Mouse (Mus musculus): ENCODE measurements around the gene Zfp710.
"Not testable (repeated sequence)": the region's sequence is repeated elsewhere in the genome, so short reads cannot be mapped to it uniquely, and the experiment has no call there.

Gene Zfp710

DNA sequence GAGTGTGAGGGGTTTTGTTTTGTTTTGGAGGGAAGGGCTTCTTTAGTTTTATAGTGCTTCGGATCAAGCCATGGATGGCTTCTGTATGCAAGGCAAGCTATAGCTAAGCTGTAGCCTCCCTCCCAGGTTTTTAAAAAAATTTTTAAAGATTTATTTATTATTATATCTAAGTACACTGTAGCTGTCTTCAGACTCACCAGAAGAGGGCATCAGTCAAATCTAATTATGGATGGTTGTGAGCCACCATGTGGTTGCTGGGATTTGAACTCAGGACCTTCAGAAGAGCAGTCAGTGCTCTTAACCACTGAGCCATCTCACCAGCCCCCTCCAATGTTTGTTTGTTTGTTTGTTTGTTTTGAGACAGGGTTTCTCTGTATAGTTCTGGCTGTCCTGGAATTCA, 25.8 kb downstream of the Zfp710 start:
- in situ Hi-C loops (cut with MboI; ENCODE audit: low pct_unique_long_range_greater_than_20kb in 1 of 2, low sequenced_read_pairs in 2 of 2, unreplicated experiment in 1 of 2), result not testable (repeated sequence)

- in situ Hi-C loops (cut with MboI; ENCODE audit: low pct_unique_long_range_greater_than_20kb in 1 of 2, low sequenced_read_pairs in 2 of 2, unreplicated experiment in 1 of 2), result no loop called here
Observed at GRCm38 (mm10) chr7:80051835-80052234, 27.2 kb downstream of the Zfp710 start.

DNA sequence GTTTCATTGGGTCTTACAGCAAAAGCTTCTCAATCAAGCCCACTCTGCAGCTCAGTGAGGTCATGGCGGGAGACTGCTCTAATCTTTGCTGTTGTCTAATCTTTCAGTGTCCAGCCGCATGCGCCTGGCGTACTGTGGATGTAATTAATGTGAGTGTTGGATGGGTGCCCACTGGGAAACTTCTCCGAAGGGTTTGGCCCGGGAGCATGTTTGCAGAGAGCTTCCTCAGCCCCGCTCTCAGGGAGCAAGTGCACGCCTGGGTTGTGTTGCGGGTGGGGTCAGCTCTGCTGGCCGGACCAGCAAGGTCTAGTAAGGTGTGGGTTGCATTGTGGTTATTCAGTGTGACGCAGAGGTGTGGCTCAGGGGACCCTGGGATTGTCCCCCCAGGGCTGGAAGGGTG, 27.6 kb downstream of the Zfp710 start:
- in situ Hi-C loops (cut with MboI; ENCODE audit: low pct_unique_long_range_greater_than_20kb in 1 of 2, low sequenced_read_pairs in 2 of 2, unreplicated experiment in 1 of 2), result no loop called here

DNA sequence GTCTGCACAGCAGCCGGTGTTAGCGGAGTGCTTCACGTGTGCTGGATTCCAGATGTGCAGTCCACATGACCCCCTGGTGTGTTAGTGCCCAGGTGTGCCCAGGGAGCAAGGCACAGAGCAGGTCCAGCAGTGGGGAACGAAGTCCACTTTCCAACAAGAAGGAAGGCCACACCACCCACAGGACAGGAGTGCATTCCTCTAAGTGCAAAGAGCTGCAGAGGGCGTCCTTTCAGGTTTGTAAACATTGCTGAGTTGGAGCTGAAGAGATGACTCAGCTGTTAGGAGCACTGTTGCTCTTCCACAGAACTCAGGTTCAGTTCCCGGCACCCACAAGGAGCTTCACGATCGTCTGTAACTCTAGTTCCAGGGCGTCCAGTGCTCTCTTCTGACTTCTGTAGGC, 28.5 kb downstream of the Zfp710 start:
- in situ Hi-C loops (cut with MboI; ENCODE audit: low pct_unique_long_range_greater_than_20kb in 1 of 2, low sequenced_read_pairs in 2 of 2, unreplicated experiment in 1 of 2), result no loop called here

DNA sequence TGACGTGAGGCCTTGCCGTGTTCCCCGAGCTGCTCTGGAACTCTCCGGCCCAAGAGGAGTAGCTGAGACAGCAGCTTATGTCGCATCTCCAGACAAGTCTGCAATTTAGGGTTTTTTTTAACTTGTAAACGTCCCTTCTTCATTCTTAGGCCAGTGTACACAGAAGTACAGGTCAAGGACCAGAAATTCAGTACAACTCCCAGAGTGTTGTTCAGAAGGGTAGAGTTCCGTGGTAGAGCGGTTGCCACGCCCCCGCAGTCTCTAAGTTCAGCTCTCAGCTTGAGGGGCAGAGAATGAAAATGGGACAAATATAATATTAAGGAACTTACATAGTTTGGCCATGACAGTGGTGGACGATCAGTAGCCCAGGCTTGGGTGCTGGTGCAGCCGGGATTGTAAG, 31.2 kb downstream of the Zfp710 start:
- in situ Hi-C loops (cut with MboI; ENCODE audit: low pct_unique_long_range_greater_than_20kb in 1 of 2, low sequenced_read_pairs in 2 of 2, unreplicated experiment in 1 of 2), result no loop called here

- in situ Hi-C loops (cut with MboI; ENCODE audit: low pct_unique_long_range_greater_than_20kb in 1 of 2, low sequenced_read_pairs in 2 of 2, unreplicated experiment in 1 of 2), result no loop called here
Observed at GRCm38 (mm10) chr7:80057002-80057691, 32.5 kb downstream of the Zfp710 start.

GRCm38 (mm10) chr7:80057781-80058180, 33.2 kb downstream of the Zfp710 start:
- in situ Hi-C loops (cut with MboI; ENCODE audit: low pct_unique_long_range_greater_than_20kb in 1 of 2, low sequenced_read_pairs in 2 of 2, unreplicated experiment in 1 of 2), result no loop called here

- in situ Hi-C loops (cut with MboI; ENCODE audit: low pct_unique_long_range_greater_than_20kb in 1 of 2, low sequenced_read_pairs in 2 of 2, unreplicated experiment in 1 of 2), result no loop called here
Observed at GRCm38 (mm10) chr7:80058405-80059063, 33.9 kb downstream of the Zfp710 start.

DNA sequence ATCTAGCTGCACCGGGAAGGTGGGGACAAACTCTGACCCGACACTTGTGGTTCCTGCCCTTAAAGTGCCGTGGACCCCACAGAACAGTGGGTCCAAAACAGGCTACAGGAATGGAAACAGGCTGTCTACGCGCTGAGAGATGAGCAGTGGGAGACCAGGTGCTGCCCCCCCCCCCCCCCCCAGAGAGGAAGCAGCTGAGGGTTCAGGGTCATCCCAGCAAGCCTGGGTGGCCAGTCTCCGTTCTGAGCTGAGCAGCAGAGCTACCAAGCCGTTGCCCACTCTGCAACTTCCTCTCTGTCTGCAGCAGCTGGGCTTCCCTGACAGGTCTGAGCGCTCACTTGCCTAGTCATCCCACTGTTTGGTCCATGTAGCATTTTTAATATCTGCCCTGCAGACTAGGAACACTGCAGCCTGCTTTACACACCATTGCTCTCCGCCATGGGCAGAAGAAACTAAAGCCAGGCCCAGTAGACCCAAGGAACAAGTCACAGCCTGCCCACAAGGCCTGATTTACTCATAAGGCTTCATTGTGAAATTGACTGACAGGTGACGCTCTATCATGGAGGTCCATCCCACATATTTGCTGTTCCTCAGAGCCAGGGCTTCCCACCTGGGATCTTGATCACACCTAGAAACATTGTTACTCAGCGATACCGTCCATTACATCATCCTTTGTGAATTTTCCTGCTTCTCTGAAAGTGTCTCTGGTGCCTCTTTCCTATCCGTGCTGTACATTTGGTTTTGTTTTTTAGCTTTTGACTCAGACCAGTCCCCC, 34.6 kb downstream of the Zfp710 start:
- in situ Hi-C loops (cut with MboI; ENCODE audit: low pct_unique_long_range_greater_than_20kb in 1 of 2, low sequenced_read_pairs in 2 of 2, unreplicated experiment in 1 of 2), result no loop called here

DNA sequence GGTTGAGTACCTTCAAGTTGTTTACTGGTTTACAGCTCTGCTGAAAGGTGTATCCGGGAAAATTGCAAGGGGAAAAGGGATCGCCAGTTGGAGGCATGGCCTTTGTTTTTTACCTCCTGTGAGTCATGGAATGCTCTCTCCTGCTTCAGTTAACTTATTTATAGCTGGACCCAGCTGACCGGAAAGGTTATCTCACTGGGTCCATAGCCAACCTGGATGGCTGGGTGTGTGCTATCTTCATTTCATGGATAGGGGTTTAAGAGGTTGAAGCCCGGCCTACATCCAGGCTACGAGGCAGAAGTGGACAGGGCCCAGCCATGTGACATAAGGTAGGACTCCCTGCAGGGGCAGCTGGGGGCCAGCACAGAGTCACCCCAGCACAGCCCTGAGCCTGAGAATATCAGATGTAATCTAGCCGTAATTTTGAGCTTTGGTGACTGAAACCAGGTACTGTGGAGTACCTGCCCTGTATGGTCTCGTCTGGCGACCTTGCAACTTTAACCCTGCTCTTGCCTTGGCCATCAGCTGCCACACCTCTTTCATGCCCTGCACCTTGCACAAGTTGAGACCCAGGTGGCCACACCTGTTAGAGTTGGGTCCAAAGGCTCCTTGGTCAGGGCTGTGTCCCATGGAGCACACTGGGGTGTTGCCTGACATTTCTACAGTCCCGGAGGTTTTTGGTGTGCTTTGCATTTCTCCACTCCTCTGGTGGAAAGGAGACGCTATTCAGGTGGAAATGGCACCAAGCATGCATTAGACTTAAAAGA, 35.6 kb downstream of the Zfp710 start:
- in situ Hi-C loops (cut with MboI; ENCODE audit: low pct_unique_long_range_greater_than_20kb in 1 of 2, low sequenced_read_pairs in 2 of 2, unreplicated experiment in 1 of 2), result no loop called here

DNA sequence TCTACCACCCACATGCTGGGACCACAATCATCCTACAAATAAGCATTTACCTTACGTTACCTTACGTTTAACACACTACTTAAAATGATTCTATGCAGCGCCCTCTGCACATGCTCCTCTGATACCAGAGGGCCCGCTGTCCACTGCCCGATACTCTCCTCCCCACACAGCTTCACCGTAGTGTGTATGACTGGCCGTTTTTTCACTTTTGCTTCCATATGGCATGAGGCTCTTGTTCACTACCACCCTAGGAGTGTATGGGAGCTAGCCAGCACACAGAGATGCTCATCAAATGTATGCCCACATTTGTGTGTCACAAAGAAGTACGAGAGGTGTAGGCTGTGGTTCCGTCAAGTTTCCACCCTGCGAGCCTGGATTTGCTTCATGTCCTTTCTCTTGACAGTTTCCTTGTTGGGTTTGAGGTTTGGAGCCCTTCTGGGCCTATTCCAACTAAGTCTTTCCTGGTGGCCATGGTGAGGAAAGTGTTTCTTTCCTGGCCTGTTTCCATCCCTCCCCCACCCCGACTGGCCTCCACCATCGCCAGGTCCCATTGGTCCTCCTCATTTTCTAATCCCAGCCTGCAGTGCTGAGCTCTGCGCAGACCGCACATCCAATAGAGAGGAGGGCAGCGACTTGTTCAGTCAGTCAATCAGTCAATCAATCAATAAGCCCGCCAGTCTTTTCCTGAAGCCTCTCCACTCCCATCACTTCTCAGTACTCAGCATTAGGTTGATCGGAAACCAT, 37.6 kb downstream of the Zfp710 start:
- in situ Hi-C loops (cut with MboI; ENCODE audit: low pct_unique_long_range_greater_than_20kb in 1 of 2, low sequenced_read_pairs in 2 of 2, unreplicated experiment in 1 of 2), result no loop called here

GRCm38 (mm10) chr7:80063244-80063643, 38.6 kb downstream of the Zfp710 start:
- in situ Hi-C loops (cut with MboI; ENCODE audit: low pct_unique_long_range_greater_than_20kb in 1 of 2, low sequenced_read_pairs in 2 of 2, unreplicated experiment in 1 of 2), result no loop called here

DNA sequence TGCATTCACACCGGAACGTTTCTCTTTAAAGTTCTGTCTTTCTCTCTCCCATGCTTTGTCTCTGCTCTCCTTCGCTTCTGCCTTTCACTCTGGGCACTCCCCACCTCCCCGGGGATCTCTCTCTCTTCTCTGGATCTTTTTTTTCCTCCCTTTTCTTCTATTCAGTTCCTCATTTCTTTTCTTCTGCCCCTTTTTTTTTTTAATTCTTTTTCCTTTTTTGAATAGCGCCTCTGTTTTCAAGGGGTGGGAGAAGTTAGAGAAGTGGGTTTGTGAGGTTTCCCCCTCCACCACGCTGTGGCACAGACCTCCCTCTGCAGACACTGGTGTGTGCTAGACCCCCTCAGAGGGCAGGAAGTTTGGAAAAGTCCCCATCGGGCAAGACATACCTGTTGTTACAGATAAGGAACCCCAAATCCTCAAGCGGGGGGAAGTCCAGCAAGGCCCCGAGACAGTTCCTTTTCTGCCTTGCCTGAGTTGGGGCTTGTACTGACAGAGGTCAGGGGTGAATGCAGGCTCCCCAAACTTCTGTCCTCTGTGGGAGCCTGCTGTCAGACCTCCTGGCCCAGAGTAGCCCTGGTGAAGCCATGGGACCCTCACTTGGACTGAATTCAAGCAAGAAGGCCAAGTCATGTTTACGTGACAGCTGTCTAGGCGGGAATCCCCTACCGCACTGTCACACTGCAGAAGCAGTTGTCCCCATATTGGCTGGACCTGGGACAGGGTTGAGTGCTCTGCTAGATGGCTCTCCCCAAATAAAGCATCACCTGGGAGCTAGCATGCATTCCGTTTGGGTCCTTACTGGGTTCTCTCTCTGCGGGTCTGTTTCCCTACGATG, 39.5 kb downstream of the Zfp710 start:
- in situ Hi-C loops (cut with MboI; ENCODE audit: low pct_unique_long_range_greater_than_20kb in 1 of 2, low sequenced_read_pairs in 2 of 2, unreplicated experiment in 1 of 2), result no loop called here

GRCm38 (mm10) chr7:80065250-80065649, 40.6 kb downstream of the Zfp710 start:
- in situ Hi-C loops (cut with MboI; ENCODE audit: low pct_unique_long_range_greater_than_20kb in 1 of 2, low sequenced_read_pairs in 2 of 2, unreplicated experiment in 1 of 2), result no loop called here

DNA sequence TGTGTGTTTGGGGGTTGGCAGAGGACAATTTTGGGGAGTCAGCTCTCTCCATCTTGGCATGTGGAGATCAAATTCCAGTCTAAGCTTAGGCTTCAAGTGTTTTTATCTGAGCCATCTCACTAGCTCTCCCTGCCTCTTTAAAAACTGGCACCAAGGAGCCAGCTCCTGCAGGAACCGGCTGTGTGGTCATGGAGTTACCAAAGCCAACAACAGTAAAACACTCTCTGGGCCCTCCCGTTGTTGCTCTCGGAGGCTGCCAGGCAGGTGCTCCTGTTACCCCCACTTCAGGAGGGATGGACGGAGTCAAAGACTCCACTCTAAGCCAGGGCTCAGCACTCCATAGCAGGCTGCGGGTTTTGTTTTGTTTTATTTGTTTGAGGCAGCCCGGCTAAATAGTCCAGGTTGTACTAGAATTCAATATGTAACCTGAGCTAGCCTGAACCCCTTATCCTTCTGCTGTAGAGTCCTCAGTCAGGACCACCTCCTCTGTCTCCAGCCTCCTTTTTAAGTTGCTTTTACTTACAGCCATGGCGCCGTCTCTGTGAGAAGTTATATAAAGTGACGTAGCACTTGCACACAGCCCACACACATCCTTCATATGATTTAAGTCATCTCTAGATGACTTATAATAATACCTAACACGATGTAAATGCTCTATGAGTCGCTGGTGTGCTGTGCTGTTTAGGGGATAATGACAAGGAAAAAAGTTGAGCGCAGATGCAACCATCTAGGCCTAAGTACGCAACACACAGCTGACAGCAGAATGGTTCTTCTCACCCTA, 42.3 kb downstream of the Zfp710 start:
- in situ Hi-C loops (cut with MboI; ENCODE audit: low pct_unique_long_range_greater_than_20kb in 1 of 2, low sequenced_read_pairs in 2 of 2, unreplicated experiment in 1 of 2), result no loop called here

- in situ Hi-C loops (cut with MboI; ENCODE audit: low pct_unique_long_range_greater_than_20kb in 1 of 2, low sequenced_read_pairs in 2 of 2, unreplicated experiment in 1 of 2), result no loop called here
Observed at GRCm38 (mm10) chr7:80068341-80068740, 43.7 kb downstream of the Zfp710 start.
